Mouse (Mus musculus) yolk sac, embryonic 10.5 days (tissue): ENCODE data around the gene Cdh13.
"Not testable (repeated sequence)": the region's sequence is repeated elsewhere in the genome, so short reads cannot be mapped to it uniquely, and the experiment has no call there.

Source experiments
- DNase-seq: peaks from one replicate; pipeline ENCODE4 v3.0.0-alpha.2; 2017; ENCODE audit warnings: low spot score

Cdh13 gene

GRCm38 (mm10) chr8:118683386-118683785, 399.9 kb downstream of the Cdh13 start:
- no peak for DNase-seq

DNA sequence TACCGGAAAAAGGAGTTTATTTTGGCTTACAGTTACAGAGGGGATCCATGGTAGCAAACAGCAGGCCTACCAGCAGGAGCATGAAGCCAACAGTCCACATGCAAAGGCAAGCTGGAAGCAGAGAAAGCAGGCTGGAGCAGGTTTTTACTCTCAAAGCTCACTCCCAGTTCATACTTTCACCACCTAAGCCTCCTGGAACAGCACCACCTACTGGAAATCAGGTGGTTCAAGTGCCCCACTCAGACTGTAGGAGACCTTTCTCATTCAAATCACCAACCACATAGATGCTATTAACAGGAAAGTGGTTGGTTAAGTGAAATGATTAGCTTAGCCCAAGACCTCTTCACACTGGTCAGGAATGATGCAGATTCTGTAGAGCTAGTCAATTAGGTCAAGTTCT, 402.3 kb downstream of the Cdh13 start:
- no peak for DNase-seq

DNA sequence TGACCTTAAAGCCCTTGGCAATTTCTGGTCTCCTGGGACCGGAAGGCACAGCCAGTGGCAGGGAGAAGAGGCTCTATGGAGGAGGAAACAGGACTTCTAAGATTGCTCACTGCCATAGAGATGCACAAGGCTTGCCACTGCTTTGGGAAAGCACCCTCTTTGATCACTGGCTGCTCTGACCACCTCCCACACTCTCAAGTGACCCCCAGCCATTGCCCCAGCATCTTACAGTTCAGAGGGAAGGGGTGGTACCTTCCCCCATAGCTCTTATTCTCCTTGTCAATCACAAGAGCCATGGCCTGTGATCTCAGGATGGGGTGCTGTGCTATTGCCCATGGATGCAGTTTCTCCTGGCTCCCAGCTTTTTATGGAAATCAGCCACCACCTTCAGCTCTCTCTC, 406.3 kb downstream of the Cdh13 start:
- DNase-seq: no peak

GRCm38 (mm10) chr8:118701312-118701880, 417.9 kb downstream of the Cdh13 start:
- DNase-seq: no peak

GRCm38 (mm10) chr8:118709366-118709765, 425.8 kb downstream of the Cdh13 start:
- DNase-seq: no peak

- DNase-seq: no peak
These were observed 428.1 kb downstream of the Cdh13 start for GRCm38 (mm10) chr8:118711631-118712030.

- DNase-seq: peak; percentile 35
These were observed 429.6 kb downstream of the Cdh13 start for GRCm38 (mm10) chr8:118713111-118713510.

DNA sequence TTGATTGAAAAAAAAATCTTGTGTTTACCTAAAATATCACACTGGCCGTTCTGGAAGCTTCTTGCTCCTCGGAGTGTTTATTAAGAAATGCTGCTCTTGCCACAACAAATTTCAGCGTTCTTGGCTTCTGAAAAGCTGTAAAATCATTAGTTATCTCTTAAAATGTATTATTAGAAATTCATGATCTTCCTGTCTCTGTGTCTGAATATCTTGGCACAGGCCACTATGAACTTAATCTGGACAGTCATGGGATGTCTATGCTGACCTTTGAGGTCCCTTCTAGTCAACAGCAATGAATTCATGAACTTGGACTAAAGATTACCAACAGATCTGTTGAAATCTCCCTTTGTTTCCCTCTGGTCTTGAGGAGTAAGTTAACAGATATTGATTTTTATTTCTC, 430.1 kb downstream of the Cdh13 start:
- no peak for DNase-seq

DNA sequence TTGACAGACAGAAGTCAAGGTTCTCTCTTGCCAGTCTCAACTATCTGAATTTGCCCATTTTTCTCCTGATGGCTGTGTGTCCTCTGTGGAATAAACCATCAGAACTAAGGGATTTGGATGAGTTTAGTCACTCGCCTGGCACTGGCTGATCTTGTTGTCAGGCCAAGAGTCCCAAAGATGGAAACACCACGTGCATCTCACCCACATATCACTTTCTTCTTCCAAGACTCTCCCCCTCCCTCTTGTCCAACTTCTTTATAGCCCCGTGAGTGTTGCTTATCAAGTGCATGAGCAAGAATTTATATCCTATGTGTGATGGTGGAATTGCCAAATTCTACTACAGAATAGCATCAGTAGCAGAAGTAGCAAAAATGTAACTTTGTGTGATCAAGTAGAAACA, 439.4 kb downstream of the Cdh13 start:
- no peak for DNase-seq

DNA sequence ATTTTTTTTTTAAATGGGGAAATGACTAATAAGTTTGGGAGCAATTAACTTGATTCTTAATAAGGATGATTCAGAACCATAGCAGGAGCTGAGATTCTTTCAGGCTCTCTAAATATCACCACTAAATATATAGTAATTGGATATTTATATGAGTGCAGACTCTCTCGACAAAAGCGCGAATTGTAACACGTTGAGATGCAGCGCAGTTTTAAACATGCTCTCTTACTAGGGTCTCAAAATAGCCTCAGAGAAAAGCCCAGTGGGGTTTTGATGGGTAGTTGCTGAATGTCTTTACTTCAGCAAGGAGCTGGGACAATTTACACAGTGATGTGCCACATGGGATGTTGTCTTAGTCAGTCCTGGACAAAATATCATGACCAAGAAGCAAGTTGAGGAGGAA, 442.1 kb downstream of the Cdh13 start:
- DNase-seq: no peak

GRCm38 (mm10) chr8:118741781-118742180, 458.2 kb downstream of the Cdh13 start:
- DNase-seq: no peak

DNA sequence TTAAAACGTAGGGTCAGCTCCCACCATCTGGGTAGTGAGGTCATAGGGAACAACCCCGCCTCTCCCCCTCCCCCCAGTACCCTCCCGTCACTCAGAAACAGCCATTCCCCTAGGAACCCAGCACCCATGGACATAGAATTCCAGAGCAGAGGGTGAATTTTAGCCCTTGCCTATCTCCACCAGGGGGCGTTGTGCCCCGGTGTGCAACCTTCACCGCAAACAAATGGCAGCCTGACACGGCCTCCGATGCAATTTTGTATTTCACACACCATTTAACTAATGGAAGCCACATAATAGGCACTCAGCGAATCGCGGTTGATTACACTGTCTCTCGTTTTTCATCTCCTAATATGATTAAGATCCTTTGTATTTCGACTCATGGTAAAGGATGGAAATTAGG, 461.5 kb downstream of the Cdh13 start:
- no peak for DNase-seq

GRCm38 (mm10) chr8:118748041-118748604, 464.6 kb downstream of the Cdh13 start:
- DNase-seq: no peak

DNA sequence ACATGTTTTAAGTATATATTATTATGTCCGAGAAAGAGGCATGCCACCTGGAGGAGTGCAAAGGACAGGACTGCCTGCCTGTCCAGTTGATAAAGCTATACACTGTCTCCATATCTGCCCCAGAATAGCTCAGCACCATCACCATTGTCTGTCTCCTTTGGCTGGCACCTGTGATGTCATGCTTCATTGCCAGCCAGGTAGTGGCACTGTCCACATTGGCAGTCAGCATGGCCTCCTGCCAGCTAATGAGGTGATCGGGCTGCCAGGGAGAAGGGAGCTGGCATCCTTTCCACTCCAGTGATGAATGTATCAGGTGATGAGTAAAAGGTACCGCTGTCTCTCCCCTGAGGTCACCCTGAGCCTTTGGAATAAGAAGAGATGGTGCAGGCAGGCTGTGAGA, 465.7 kb downstream of the Cdh13 start:
- no peak for DNase-seq

GRCm38 (mm10) chr8:118749786-118750185, 466.3 kb downstream of the Cdh13 start:
- DNase-seq: no peak

DNA sequence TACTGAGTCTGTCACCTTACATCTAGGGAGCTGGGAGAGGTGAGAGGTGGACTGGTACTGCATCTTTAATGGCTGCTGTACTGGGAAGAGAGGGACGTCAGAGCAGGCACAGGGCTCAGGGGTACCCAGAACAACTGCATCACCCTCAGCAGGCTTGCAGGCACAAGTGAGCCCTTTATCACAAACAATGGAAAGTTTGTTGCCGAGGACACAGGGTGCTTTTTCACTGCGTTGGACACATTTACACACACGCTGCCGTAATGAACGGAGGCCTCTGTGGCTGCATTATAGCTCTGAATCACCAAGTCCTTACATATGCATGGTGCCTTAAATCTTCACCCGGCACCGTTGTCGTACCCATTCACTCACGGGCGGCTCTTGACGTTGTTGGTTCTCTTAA, 470.2 kb downstream of the Cdh13 start:
- no peak for DNase-seq

DNA sequence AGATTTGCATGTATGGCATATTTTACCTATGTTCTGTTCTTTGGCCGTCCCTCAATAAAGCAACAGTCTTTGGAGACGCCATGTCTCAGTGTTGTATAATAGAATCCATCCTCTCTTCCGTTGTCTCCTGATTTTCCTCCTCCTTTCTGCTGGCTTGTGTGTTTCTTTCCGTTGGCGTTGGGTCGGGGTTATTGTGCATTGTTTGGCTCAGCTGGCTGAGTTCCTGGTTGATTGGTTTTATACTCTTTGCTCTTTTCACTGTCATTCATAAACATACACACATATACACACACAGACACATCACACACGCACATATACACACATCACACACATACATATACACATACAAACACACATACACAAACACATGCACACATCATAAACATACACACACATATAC, 470.6 kb downstream of the Cdh13 start:
- no peak for DNase-seq

- not testable (repeated sequence) for DNase-seq
These were observed 494.0 kb downstream of the Cdh13 start for GRCm38 (mm10) chr8:118777507-118777906.

DNA sequence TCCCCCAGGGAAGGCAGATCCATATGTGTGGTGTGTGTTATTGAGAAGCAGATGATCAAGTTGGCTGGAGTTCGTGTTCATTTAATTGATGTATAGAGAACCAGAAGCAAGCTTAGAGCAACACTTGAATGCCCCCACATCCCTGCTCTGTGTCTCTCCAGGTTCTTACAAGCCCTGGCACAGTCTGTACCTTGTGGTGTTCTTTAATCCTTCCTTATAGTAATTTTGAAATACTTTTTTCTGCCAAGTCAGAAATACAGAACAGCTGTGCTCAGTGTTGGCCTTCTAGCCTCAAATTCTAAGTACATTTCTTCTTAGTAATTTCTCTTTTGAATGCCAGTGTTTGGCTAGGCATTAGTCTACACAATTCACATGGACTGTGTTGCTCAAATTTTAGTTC, 494.8 kb downstream of the Cdh13 start:
- no peak for DNase-seq

- no peak for DNase-seq
These were observed 502.1 kb downstream of the Cdh13 start for GRCm38 (mm10) chr8:118785646-118786045.

DNA sequence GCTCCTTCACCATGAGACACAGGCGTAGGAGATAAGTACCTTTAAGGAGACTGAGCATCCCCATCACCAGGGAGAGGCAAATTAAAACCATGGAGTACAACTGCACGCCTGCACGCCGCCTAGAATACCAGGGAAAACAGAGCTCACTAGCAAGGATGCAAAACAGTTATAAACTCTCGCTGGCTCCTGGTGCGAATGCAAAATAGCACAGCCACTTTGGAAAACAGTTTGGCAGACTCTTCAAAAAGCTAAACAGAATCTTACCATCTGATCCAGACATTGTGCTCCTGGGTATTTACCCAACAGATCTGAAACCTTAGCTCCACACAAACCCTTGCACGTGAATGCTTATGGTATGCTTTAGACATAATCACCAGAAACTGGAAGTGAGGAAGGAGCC, 506.1 kb downstream of the Cdh13 start:
- no peak for DNase-seq

DNA sequence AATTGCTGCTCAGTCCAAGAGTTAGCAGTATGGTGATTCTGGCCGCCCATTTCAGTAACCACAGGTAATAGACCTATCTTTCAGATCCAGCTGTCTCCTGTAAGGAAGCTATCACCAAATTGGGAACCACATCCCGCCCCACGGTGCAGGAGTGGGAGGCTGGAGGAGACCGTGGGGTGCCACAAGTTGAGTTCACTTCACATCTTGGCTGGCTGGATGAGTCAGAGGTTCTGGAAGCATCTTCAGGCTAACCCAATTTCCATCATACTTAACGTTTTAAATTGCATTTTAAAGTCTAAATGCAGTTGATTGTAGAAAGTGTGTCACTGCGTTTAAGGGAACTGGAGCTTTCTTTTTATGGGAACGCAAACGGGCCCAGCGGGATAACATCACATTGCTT, 511.4 kb downstream of the Cdh13 start:
- no peak for DNase-seq

DNA sequence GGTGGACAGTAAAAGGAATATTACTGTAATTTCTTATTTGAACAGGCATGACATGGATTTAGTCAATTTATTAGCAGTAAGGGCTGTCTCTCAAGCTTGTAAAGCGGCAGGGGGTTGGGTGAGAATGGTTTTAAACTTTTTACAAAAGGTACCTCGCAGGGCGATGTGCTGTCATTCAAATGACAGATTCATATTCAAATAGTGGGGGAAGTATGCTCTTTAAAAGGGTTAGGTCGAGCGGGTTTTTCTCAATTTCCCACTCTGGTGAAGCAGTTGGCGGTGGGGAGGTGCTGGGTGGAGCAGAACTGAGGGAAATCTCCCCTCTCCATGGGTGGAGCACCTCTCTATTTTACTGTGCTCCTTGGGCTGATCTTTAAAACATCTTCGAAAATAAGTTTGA, 513.0 kb downstream of the Cdh13 start:
- no peak for DNase-seq

DNA sequence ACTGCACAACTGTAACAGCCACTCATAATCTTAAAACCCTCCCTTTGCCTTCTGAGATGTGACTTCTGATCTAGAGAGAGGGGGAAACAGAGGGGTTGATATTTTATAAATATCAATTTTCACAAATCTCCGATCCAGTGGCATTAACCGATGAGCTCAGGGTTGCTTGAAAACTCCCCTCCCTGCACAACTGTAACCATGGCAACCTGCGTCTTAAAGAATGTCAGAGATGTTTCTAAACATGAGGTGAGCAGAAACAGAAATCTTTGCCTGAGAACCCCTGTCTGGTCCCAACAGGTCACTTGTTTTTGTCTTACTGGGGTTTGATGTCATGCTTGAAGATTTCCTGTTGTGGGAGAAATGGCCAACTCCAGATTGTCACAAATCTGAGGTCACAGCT, 513.6 kb downstream of the Cdh13 start:
- DNase-seq: no peak

DNA sequence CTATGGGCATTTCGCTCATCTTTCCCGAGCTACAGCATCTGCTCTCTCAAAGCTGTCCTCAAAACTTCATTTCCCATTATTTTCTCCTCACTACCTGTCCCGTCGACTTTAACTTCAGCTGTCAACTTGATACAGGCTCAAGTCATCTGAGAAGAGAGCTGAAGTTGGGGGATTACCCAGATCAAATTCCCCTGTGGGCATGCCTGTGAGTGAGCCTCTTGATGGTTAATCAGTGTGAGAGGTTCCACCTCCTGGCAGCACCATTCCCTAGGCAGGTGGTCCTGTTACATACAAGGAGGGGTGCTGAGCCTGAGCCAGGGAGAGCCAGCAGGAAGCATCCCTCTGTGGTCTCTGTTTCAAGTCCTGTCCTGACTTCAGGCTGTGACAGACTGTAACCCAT, 519.6 kb downstream of the Cdh13 start:
- DNase-seq: no peak
